Mouse (Mus musculus) lung, embryonic 16.5 days (tissue): Measurements from ENCODE around the gene Ago1. TPM values are rescaled to one million over a fixed set of nuclear protein-coding genes. Genes with fewer than 3 reads are reported as not detected.

Source experiments
- ATAC-seq: fragments of 200-750 bp; cut with Nextera tagmentation; 2 replicates; pipeline ENCODE4 v1.8.0; 2017; ENCODE audit warnings: low read depth, mild to moderate bottlenecking, moderate library complexity
- H3K27ac ChIP-seq: fragments of 300-500 bp; sonication (generic); 2 replicates; pipeline ENCODE4 v1.5.1; 2014; ENCODE audit warnings: mild to moderate bottlenecking, control low read depth, low read length
- H3K27me3 ChIP-seq: fragments of 300-500 bp; sonication (generic); 2 replicates; pipeline ENCODE4 v1.6.1; 2014; ENCODE audit warnings: low read depth, low read length, mixed read lengths; ENCODE audit not compliant: control insufficient read depth, insufficient read depth
- H3K36me3 ChIP-seq: fragments of 300-500 bp; sonication (generic); 2 replicates; pipeline ENCODE4 v1.6.1; 2014; ENCODE audit warnings: low read length; ENCODE audit not compliant: control insufficient read depth, insufficient read depth
- H3K4me1 ChIP-seq: fragments of 300-500 bp; sonication (generic); replicated peaks from 2 replicates; pipeline ENCODE4 v1.6.1; 2014; ENCODE audit warnings: low read length, mixed read lengths; ENCODE audit not compliant: control insufficient read depth, insufficient read depth
- H3K4me2 ChIP-seq: fragments of 300-500 bp; sonication (generic); 2 replicates; pipeline ENCODE4 v1.6.1; 2014; ENCODE audit warnings: low read depth, low read length, control low read depth
- H3K4me3 ChIP-seq: fragments of 300-500 bp; sonication (generic); 2 replicates; pipeline ENCODE4 v1.5.1; 2014; ENCODE audit warnings: mild to moderate bottlenecking, low read length, control low read depth
- H3K9ac ChIP-seq: fragments of 300-500 bp; sonication (generic); 2 replicates; pipeline ENCODE4 v1.6.1; 2014; ENCODE audit warnings: low read length, control low read depth
- H3K9me3 ChIP-seq: fragments of 300-500 bp; sonication (generic); 2 replicates; pipeline ENCODE4 v1.6.1; 2016; ENCODE audit warnings: low read length; ENCODE audit not compliant: control insufficient read depth
- WGBS: fragments of 180-500 bp; shearing (Covaris S2); extraction: QIAGEN DNeasy Blood & Tissue Kit; methylation state at CpG from one replicate; pipeline ENCODE4 v1.1.7; 2014; 5-methylcytosine and 5-hydroxymethylcytosine counted together
- polyA plus RNA-seq: library from polyadenylated mRNA; unstranded; fragments of >200 nt; fragmentation: Nextera tagmentation; extraction: Ambion mirVana; gene quantifications from 2 replicates; pipeline ENCODE4 v1.2.1, GENCODE M21; 2015

The Ago1 gene
- polyA plus RNA-seq, 1 experiment from 2014 or later: 6.3 TPM

- Histone ChIP-seq H3K27ac (peak overlapping the region; percentile 11; the same call in 1 of the 2 replicates), H3K9me3 (no peaks in the 10 kb centered on the region), H3K36me3 (no peaks in the 10 kb centered on the region), H3K9ac (no peak overlapping the region), H3K4me3 (no peak overlapping the region), H3K4me2 (peak overlapping the region; percentile 24), H3K4me1 (peaks cover 30% of the 10 kb centered on the region), H3K27me3 (no peaks in the 10 kb centered on the region)
- WGBS: 16% methylated on average over 8 of the region's 8 CpGs
- peak; percentile 14; the same call in 1 of the 2 replicates for ATAC-seq
These were observed 2.5 kb downstream of the Ago1 start for GRCm38 (mm10) chr4:126465843-126466242.

- Histone ChIP-seq H3K9me3 (no peaks in the 10 kb centered on the region), H3K4me2 (0 out of 2 replicates have a peak overlapping the region, but pooled peaks have one; percentile 1), H3K36me3 (peaks cover 2% of the 10 kb centered on the region; the same call in 1 of the 2 replicates), H3K27me3 (no peaks in the 10 kb centered on the region), H3K4me3 (no peak overlapping the region), H3K27ac (no peak overlapping the region), H3K4me1 (peaks cover 30% of the 10 kb centered on the region), H3K9ac (no peak overlapping the region)
- no peak for ATAC-seq
- WGBS: 25% methylated on average over 2 of the region's 2 CpGs
These were observed 3.5 kb downstream of the Ago1 start for GRCm38 (mm10) chr4:126464892-126465235.

GRCm38 (mm10) chr4:126464189-126464891 lies 4.0 kb downstream of the Ago1 start:
- peaks cover 7% of the 10 kb centered on the region for H3K36me3 ChIP-seq
- 0 out of 2 replicates have a peak overlapping the region, but pooled peaks have one; percentile 6 for H3K9ac ChIP-seq
- H3K27me3 ChIP-seq: no peaks in the 10 kb centered on the region
- WGBS: 39% methylated on average over 4 of the region's 4 CpGs
- no peaks in the 10 kb centered on the region for H3K9me3 ChIP-seq
- no peak overlapping the region for H3K4me2 ChIP-seq
- H3K27ac ChIP-seq: no peak overlapping the region
- H3K4me1 ChIP-seq: peaks cover 30% of the 10 kb centered on the region
- no peak for ATAC-seq
- H3K4me3 ChIP-seq: no peak overlapping the region

GRCm38 (mm10) chr4:126455441-126455840 lies 12.9 kb downstream of the Ago1 start:
- WGBS: 76% methylated on average over 7 of the region's 7 CpGs
- Histone ChIP-seq H3K4me3 (no peak overlapping the region), H3K9ac (no peak overlapping the region), H3K27ac (peak overlapping the region; percentile 89), H3K4me1 (peaks cover 17% of the 10 kb centered on the region), H3K9me3 (no peaks in the 10 kb centered on the region), H3K4me2 (no peak overlapping the region), H3K36me3 (peaks cover 39% of the 10 kb centered on the region), H3K27me3 (no peaks in the 10 kb centered on the region)
- ATAC-seq: peak; percentile 3; the same call in 1 of the 2 replicates

- H3K4me3 ChIP-seq: no peak overlapping the region
- no peaks in the 10 kb centered on the region for H3K9me3 ChIP-seq
- H3K4me1 ChIP-seq: peaks cover 17% of the 10 kb centered on the region
- WGBS: 50% methylated on average over 5 of the region's 5 CpGs
- peak overlapping the region; percentile 89 for H3K27ac ChIP-seq
- H3K36me3 ChIP-seq: peaks cover 41% of the 10 kb centered on the region
- no peaks in the 10 kb centered on the region for H3K27me3 ChIP-seq
- H3K4me2 ChIP-seq: no peak overlapping the region
- no peak overlapping the region for H3K9ac ChIP-seq
- ATAC-seq: peak; percentile 90
These were observed 13.7 kb downstream of the Ago1 start for GRCm38 (mm10) chr4:126454547-126455254.

- H3K4me3 ChIP-seq: no peak overlapping the region
- peaks cover 7% of the 10 kb centered on the region for H3K4me1 ChIP-seq
- 85% methylated on average over 1 of the region's 1 CpGs for WGBS
- no peak overlapping the region for H3K9ac ChIP-seq
- ATAC-seq: no peak
- no peaks in the 10 kb centered on the region for H3K9me3 ChIP-seq
- no peak overlapping the region for H3K4me2 ChIP-seq
- no peaks in the 10 kb centered on the region for H3K27me3 ChIP-seq
- peaks cover 34% of the 10 kb centered on the region for H3K36me3 ChIP-seq
- no peak overlapping the region for H3K27ac ChIP-seq
These were observed 18.1 kb downstream of the Ago1 start for GRCm38 (mm10) chr4:126450268-126450667.

GRCm38 (mm10) chr4:126447126-126447525 lies 21.3 kb downstream of the Ago1 start:
- Histone ChIP-seq H3K4me1 (no peaks in the 10 kb centered on the region), H3K27ac (no peak overlapping the region), H3K4me3 (no peak overlapping the region), H3K27me3 (no peaks in the 10 kb centered on the region), H3K4me2 (no peak overlapping the region), H3K9ac (no peak overlapping the region), H3K36me3 (peaks cover 26% of the 10 kb centered on the region), H3K9me3 (no peaks in the 10 kb centered on the region)
- ATAC-seq: no peak
- WGBS: 85% methylated on average over 7 of the region's 7 CpGs

GRCm38 (mm10) chr4:126444528-126444927 lies 23.9 kb downstream of the Ago1 start:
- Histone ChIP-seq H3K27ac (no peak overlapping the region), H3K27me3 (no peaks in the 10 kb centered on the region), H3K4me3 (no peak overlapping the region), H3K36me3 (peaks cover 27% of the 10 kb centered on the region), H3K4me2 (no peak overlapping the region), H3K9ac (no peak overlapping the region), H3K9me3 (no peaks in the 10 kb centered on the region), H3K4me1 (no peaks in the 10 kb centered on the region)
- ATAC-seq: no peak
- WGBS: 70% methylated on average over 3 of the region's 3 CpGs

- H3K36me3 ChIP-seq: peaks cover 17% of the 10 kb centered on the region
- no peak overlapping the region for H3K27ac ChIP-seq
- WGBS: 79% methylated on average over 5 of the region's 5 CpGs
- no peak overlapping the region for H3K4me3 ChIP-seq
- no peak for ATAC-seq
- no peak overlapping the region for H3K4me2 ChIP-seq
- H3K4me1 ChIP-seq: no peaks in the 10 kb centered on the region
- H3K9me3 ChIP-seq: no peaks in the 10 kb centered on the region
- H3K9ac ChIP-seq: no peak overlapping the region
- no peaks in the 10 kb centered on the region for H3K27me3 ChIP-seq
These were observed 30.1 kb downstream of the Ago1 start for GRCm38 (mm10) chr4:126438261-126438660.
